Mouse (Mus musculus) intestine, embryonic 16.5 days (tissue): ENCODE measurements around the gene Olfr1367. TPM values are rescaled to one million over a fixed set of nuclear protein-coding genes. Genes with fewer than 3 reads are reported as not detected.

Experiments
- ATAC-seq: fragments of 200-750 bp; cut with Nextera tagmentation; 2 replicates; pipeline ENCODE4 v1.8.0; 2017; ENCODE audit warnings: moderate TSS enrichment, moderate library complexity
- H3K27ac ChIP-seq: fragments of 300-500 bp; sonication (generic); 2 replicates; pipeline ENCODE4 v1.5.1; 2014; ENCODE audit warnings: mild to moderate bottlenecking, low read length
- H3K27me3 ChIP-seq: fragments of 300-500 bp; sonication (generic); replicated peaks from 2 replicates; pipeline ENCODE4 v1.6.1; 2014; ENCODE audit warnings: low read length, control low read depth, mixed read lengths; ENCODE audit not compliant: control insufficient read depth, insufficient read depth
- H3K36me3 ChIP-seq: fragments of 300-500 bp; sonication (generic); 2 replicates; pipeline ENCODE4 v1.6.1; 2014; ENCODE audit warnings: low read length, control low read depth; ENCODE audit not compliant: control insufficient read depth, insufficient read depth
- H3K4me1 ChIP-seq: fragments of 300-500 bp; sonication (generic); 2 replicates; pipeline ENCODE4 v1.6.1; 2014; ENCODE audit warnings: low read length, control low read depth, mixed read lengths; ENCODE audit not compliant: control insufficient read depth, insufficient read depth
- H3K4me2 ChIP-seq: fragments of 300-500 bp; sonication (generic); 2 replicates; pipeline ENCODE4 v1.6.1; 2014; ENCODE audit warnings: low read depth, low read length, control low read depth
- H3K4me3 ChIP-seq: fragments of 300-500 bp; sonication (generic); 2 replicates; pipeline ENCODE4 v1.5.1; 2014; ENCODE audit warnings: mild to moderate bottlenecking, low read length
- H3K9ac ChIP-seq: fragments of 300-500 bp; sonication (generic); 2 replicates; pipeline ENCODE4 v1.6.1; 2014; ENCODE audit warnings: low read depth, low read length
- H3K9me3 ChIP-seq: fragments of 300-500 bp; sonication (generic); 2 replicates; pipeline ENCODE4 v1.6.1; 2016; ENCODE audit warnings: low read length, control low read depth; ENCODE audit not compliant: control insufficient read depth
- WGBS: fragments of 180-500 bp; shearing (Covaris S2); extraction: QIAGEN DNeasy Blood & Tissue Kit; methylation state at CpG from one replicate; pipeline ENCODE4 v1.1.7; 2014; 5-methylcytosine and 5-hydroxymethylcytosine counted together
- polyA plus RNA-seq: library from polyadenylated mRNA; unstranded; fragments of >200 nt; fragmentation: Nextera tagmentation; extraction: Ambion mirVana; gene quantifications from 2 replicates; pipeline ENCODE4 v1.2.1, GENCODE M21; 2015

The Olfr1367 gene
- polyA plus RNA-seq, 1 experiment from 2014 or later: not detected

DNA sequence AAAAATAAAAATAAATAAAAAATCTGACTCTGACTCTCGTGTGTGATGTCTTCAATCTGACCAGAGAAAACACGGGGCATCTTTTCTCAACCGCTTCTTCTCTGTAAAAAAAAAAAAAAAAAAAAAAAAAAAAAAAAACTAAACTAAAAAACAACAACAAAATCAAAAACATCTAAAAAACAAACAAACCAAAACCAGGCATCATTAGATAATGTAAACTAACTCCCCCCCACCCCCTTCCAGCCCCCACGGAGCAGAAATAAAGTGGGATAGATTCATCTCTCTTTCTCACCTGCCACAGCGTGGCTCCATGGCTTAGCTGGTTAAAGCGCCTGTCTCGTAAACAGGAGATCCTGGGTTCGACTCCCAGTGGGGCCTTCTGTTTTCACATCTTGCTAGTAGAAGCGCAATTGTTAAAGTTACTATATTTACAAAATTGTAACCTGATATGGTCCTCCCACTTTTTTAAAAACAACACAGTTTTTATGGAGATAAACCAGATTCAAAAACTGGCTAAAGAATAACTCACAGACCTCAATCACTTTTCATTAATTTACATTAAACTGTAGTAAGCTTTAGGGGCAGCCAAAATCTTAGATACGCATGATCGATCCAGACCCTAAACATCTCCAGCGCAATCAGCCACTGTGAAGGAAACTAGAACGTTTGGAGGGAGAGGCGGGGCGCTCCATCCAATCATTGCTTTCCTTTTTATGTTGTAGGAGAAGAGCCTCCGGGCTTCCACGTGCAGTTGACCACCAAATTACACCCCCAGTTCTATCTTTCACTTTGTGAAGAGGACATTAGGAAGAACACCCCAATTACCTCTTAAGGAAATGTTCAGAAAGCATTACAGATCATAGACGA lies 24.0 kb upstream of the Olfr1367 start:
- Histone ChIP-seq H3K36me3 (no peaks in the 10 kb centered on the region), H3K27ac (no peak overlapping the region), H3K4me2 (peak overlapping the region; percentile 40), H3K4me1 (peaks cover 5% of the 10 kb centered on the region), H3K9ac (0 out of 2 replicates have a peak overlapping the region, but pooled peaks have one; percentile 9), H3K9me3 (no peaks in the 10 kb centered on the region), H3K4me3 (peak overlapping the region; percentile 34), H3K27me3 (no peaks in the 10 kb centered on the region)
- no peak for ATAC-seq
- WGBS: 21% methylated on average over 18 of the region's 18 CpGs

DNA sequence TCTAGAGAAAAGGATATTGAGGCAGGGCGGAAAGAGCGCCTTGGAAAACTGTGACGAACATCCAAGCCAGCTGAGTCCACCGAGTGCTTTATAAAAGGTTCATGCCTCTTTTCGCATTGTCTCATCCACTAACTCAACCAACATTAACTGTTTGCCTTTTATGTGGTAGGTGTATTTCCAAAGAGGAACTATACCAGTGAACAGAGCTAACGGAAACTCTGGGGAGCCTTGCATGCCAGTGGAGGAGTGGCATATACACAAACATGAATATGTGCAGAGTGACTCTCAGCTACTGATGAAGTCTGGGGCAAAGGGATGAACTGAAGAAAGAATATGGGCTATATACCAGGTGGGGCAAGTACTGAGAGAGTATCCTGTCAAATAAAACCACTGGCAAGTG lies 23.3 kb upstream of the Olfr1367 start:
- 68% methylated on average over 6 of the region's 6 CpGs for WGBS
- Histone ChIP-seq H3K4me2 (0 out of 2 replicates have a peak overlapping the region, but pooled peaks have one; percentile 37), H3K27ac (no peak overlapping the region), H3K4me3 (no peak overlapping the region), H3K4me1 (peaks cover 5% of the 10 kb centered on the region), H3K9ac (no peak overlapping the region), H3K27me3 (no peaks in the 10 kb centered on the region), H3K36me3 (no peaks in the 10 kb centered on the region), H3K9me3 (no peaks in the 10 kb centered on the region)
- no peak for ATAC-seq

DNA sequence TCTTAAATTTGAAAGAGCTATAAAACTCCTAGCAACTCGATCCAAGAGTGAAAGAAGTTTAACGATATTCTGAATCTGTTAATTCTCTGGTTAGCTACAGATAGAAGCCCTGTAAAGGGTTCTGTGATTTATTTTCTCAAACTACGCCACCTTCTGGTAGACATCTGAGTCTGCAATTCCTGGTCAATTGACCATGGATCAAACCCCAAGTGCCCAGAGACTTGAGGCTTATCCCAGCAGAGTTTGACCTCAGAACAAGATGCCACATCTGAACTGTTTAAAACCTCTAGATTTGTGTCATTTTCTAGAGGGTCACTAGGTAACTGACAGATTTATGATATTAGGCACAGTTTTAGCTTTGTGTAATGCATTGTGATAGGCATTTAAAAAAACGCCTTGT lies 20.5 kb upstream of the Olfr1367 start:
- Histone ChIP-seq H3K9ac (no peak overlapping the region), H3K4me3 (peak overlapping the region; percentile 51), H3K4me2 (peak overlapping the region; percentile 76), H3K9me3 (no peaks in the 10 kb centered on the region), H3K36me3 (no peaks in the 10 kb centered on the region), H3K4me1 (peaks cover 5% of the 10 kb centered on the region), H3K27me3 (no peaks in the 10 kb centered on the region), H3K27ac (no peak overlapping the region)
- peak; percentile 59 for ATAC-seq
- 5% methylated on average over 4 of the region's 4 CpGs for WGBS

GRCm38 (mm10) chr13:21326657-21327211 lies 20.0 kb upstream of the Olfr1367 start:
- no peaks in the 10 kb centered on the region for H3K9me3 ChIP-seq
- peak; percentile 87 for ATAC-seq
- H3K36me3 ChIP-seq: no peaks in the 10 kb centered on the region
- H3K27ac ChIP-seq: no peak overlapping the region
- H3K9ac ChIP-seq: peak overlapping the region; percentile 43; the same call in 1 of the 2 replicates
- peaks cover 5% of the 10 kb centered on the region for H3K4me1 ChIP-seq
- H3K27me3 ChIP-seq: no peaks in the 10 kb centered on the region
- WGBS: under 1% methylated on average over 24 of the region's 24 CpGs
- peak overlapping the region; percentile 51 for H3K4me3 ChIP-seq
- peak overlapping the region; percentile 76 for H3K4me2 ChIP-seq

- Histone ChIP-seq H3K4me3 (peak overlapping the region; percentile 51), H3K9ac (peak overlapping the region; percentile 43; the same call in 1 of the 2 replicates), H3K4me1 (peaks cover 5% of the 10 kb centered on the region), H3K27me3 (no peaks in the 10 kb centered on the region), H3K4me2 (peak overlapping the region; percentile 76), H3K9me3 (no peaks in the 10 kb centered on the region), H3K36me3 (no peaks in the 10 kb centered on the region), H3K27ac (no peak overlapping the region)
- under 1% methylated on average over 9 of the region's 9 CpGs for WGBS
- ATAC-seq: peak; percentile 72
Measured at GRCm38 (mm10) chr13:21327424-21327823, 19.3 kb upstream of the Olfr1367 start.

GRCm38 (mm10) chr13:21350593-21350992 lies 3.9 kb downstream of the Olfr1367 start:
- H3K4me1 ChIP-seq: no peaks in the 10 kb centered on the region
- H3K27me3 ChIP-seq: no peaks in the 10 kb centered on the region
- H3K4me3 ChIP-seq: no peak overlapping the region
- no peaks in the 10 kb centered on the region for H3K9me3 ChIP-seq
- 0 out of 2 replicates have a peak, but pooled peaks have one; percentile 38 for ATAC-seq
- no peak overlapping the region for H3K27ac ChIP-seq
- no peak overlapping the region for H3K4me2 ChIP-seq
- no peak overlapping the region for H3K9ac ChIP-seq
- no peaks in the 10 kb centered on the region for H3K36me3 ChIP-seq

GRCm38 (mm10) chr13:21362621-21363248 lies 16.0 kb downstream of the Olfr1367 start, which contains the start of gene Zscan12:
Gene Zscan12, plus strand, starts transcription at chr13:21362820.
- Histone ChIP-seq H3K27ac (peak within 1 kb of the TSS; percentile 74), H3K9me3 (no peaks in the 10 kb centered on the region), H3K9ac (peak within 1 kb of the TSS; percentile 95), H3K4me2 (peak within 1 kb of the TSS; percentile 69), H3K36me3 (no peaks in the 10 kb centered on the region), H3K27me3 (no peaks in the 10 kb centered on the region), H3K4me1 (peaks cover 12% of the 10 kb centered on the region), H3K4me3 (peak within 1 kb of the TSS; percentile 93)
- WGBS: under 1% methylated on average over 28 of the region's 29 CpGs
- peak; percentile 100 for ATAC-seq

DNA sequence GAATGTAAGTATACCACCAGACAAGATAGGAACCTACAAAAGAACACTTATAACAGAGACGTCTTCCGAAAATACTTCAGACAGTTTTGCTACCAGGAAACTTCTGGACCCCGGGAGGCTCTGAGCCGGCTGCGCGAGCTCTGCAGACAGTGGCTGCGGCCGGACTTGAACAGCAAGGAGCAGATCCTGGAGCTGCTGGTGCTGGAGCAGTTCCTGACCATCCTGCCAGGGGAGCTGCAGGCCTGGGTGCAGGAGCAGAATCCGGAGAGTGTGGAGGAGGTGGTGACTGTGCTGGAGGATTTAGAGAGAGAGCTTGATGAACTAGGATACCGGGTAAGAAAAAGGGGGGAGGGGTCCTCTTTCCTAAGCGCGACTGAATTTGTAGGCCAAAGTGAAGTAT lies 17.0 kb downstream of the Olfr1367 start:
- 57% methylated on average over 12 of the region's 12 CpGs for WGBS
- Histone ChIP-seq H3K4me1 (peaks cover 12% of the 10 kb centered on the region), H3K4me3 (peak overlapping the region; percentile 93), H3K9me3 (no peaks in the 10 kb centered on the region), H3K9ac (peak overlapping the region; percentile 41), H3K4me2 (peak overlapping the region; percentile 69), H3K27ac (no peak overlapping the region), H3K27me3 (no peaks in the 10 kb centered on the region), H3K36me3 (peaks cover 4% of the 10 kb centered on the region; the same call in 1 of the 2 replicates)
- no peak for ATAC-seq

DNA sequence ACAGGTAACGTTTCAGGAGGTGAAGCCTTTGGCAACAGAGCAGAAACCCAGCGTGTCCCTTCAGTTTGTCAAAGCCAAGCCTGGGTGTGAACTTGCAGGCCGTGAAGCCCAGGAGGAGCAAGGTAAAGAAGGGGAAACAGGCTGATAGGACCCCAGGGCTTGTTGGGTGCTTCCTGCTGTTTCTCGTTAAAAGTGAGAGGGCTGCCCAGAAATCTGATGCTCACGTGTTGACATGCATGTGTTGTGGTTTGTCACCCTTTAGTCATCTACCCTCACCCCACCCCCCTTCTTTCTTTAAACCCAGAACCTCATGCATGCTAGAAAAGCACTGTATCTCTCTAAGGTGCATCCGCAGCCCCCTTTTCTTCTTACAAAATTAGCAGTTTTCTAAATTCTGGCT lies 19.9 kb downstream of the Olfr1367 start:
- no peak overlapping the region for H3K9ac ChIP-seq
- H3K36me3 ChIP-seq: peaks cover 17% of the 10 kb centered on the region; the same call in 1 of the 2 replicates

More for the DNA sequence above, 19.9 kb downstream of the Olfr1367 start:
- WGBS: 76% methylated on average over 6 of the region's 6 CpGs
- H3K27me3 ChIP-seq: no peaks in the 10 kb centered on the region
- no peaks in the 10 kb centered on the region for H3K9me3 ChIP-seq
- peaks cover 12% of the 10 kb centered on the region for H3K4me1 ChIP-seq
- H3K27ac ChIP-seq: no peak overlapping the region
- H3K4me3 ChIP-seq: no peak overlapping the region
- ATAC-seq: no peak
- H3K4me2 ChIP-seq: no peak overlapping the region
